Mouse (Mus musculus): Measurements from ENCODE around the gene Nupr1.

DNA sequence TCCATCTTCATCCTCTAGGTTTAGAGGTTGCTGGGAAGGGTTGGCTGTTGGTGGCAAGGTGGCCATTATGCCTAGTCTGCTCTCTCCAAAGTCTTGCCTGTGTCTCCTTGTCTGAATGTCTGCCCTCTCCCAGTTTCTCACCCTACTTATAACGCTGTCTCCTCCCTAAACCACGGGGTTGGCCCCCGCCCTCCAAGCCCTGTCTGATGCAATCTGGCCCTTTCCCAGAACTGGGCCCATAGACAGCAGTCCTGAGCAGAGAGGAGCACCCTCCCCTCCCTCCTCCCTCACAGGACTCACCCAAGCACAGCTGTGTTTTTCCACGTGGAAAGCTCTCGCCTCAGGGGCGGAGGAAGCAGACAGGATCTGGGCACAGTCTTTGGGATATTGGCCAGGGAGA is 5.3 kb downstream of the Nupr1 start:
- peak in 1 of 2 experiments; percentile 59; a peak in 2 of 4 replicates for TF ChIP-seq EP300 (IDR thresholded peaks at IDR 0.05; ENCODE audit: low read depth in 1 of 2, low read length in 2 of 2)
- peak; percentile 52; the same call in 1 of the 2 replicates for TF ChIP-seq USF1 (IDR thresholded peaks at IDR 0.05; ENCODE audit: low read depth, low read length)
- TF ChIP-seq CTCF (IDR thresholded peaks at IDR 0.05 in 2 of 3, conservative IDR thresholded peaks at IDR 0.05 in 1 of 3; ENCODE audit: control insufficient read depth in 1 of 3, insufficient read depth in 1 of 3, low read depth in 2 of 3, low read length in 3 of 3, poor library complexity in 1 of 3, severe bottlenecking in 1 of 3): no peak
- no peak for TF ChIP-seq POLR2AphosphoS5 (IDR thresholded peaks at IDR 0.05; ENCODE audit: borderline replicate concordance, low read depth, low read length)
- no peak for TF ChIP-seq BHLHE40 (IDR thresholded peaks at IDR 0.05; ENCODE audit: borderline replicate concordance, low read depth, low read length)
- peak; percentile 77; the same call in 1 of the 2 replicates for TF ChIP-seq POLR2AphosphoS2 (IDR thresholded peaks at IDR 0.05; ENCODE audit: low read length)
- peak; percentile 88 for TF ChIP-seq MXI1 (IDR thresholded peaks at IDR 0.05; ENCODE audit: low read depth, low read length)
- TF ChIP-seq MAX (IDR thresholded peaks at IDR 0.05; ENCODE audit: low read length): peak; percentile 21; the same call in 1 of the 2 replicates
- TF ChIP-seq TAL1 (IDR thresholded peaks at IDR 0.05; ENCODE audit: low read length): no peak
- peak; percentile 50; the same call in 1 of the 2 replicates for TF ChIP-seq MYC (IDR thresholded peaks at IDR 0.05; ENCODE audit: low read depth, low read length)

Data from MEL (cell line).